Mouse (Mus musculus) kidney, adult 2 months (tissue): ENCODE results near the gene Adcy5.

Source experiments
- CTCF ChIP-seq: fragments of 200-500 bp; conservative IDR thresholded peaks from 2 replicates; pipeline ENCODE4 v1.5.1; 2011; ENCODE audit warnings: low read depth, mild to moderate bottlenecking, control low read depth, low read length, moderate library complexity, mixed read lengths; ENCODE audit not compliant: insufficient read depth, insufficient read length
- POLR2A ChIP-seq: fragments of 200-500 bp; IDR thresholded peaks from one replicate; pipeline ENCODE4 v1.6.1; 2011; ENCODE audit warnings: low read depth, low read length, control low read depth

DNA sequence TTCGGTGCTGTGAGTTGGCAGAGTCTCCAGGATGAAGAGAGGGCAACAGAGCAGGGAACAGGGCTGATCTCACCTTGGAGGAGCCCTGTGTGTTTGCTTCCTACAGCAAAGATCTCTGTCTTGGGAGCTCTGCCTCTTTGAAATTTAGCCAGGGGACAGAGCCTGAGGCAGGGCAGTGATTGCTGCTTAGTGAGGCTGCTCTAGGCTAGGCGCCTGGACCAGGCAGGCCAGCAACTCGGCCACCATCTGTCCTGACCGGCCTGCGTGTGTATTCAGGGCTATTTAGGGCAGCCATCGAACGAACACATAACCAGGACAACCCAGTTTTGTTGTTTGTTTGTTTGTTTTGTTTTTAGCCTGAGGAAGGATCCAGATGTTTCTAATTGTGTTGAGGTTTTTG lies 36.6 kb downstream of the Adcy5 start:
- TF ChIP-seq POLR2A, result no peak
- no peak for TF ChIP-seq CTCF
